Mouse (Mus musculus) MEL (cell line): Measurements from ENCODE around the gene Spock1. TPM values are rescaled to one million over a fixed set of nuclear protein-coding genes. Genes with fewer than 3 reads are reported as not detected.

ENCODE experiments used
- DNase-seq: peaks from one replicate; pipeline ENCODE4 v3.0.0; 2011; ENCODE audit warnings: low read depth, low spot score
- H3K27ac ChIP-seq: 2 replicates; pipeline ENCODE4 v1.5.1; 2012; ENCODE audit warnings: low read depth, mild to moderate bottlenecking, control low read depth, low read length, moderate library complexity; ENCODE audit not compliant: control insufficient read depth
- H3K27me3 ChIP-seq, 2 experiments: fragments of 150-350 bp in 1 of 2; sonication (generic) in 1 of 2; 2 replicates each; pipeline ENCODE4 v1.6.1; 2012; ENCODE audit warnings: low read length in 2 of 2, mild to moderate bottlenecking in 2 of 2, improper control_type of control experiment in 1 of 2, moderate library complexity in 1 of 2; ENCODE audit not compliant: insufficient read depth in 2 of 2, control insufficient read depth in 1 of 2
- H3K36me3 ChIP-seq, 2 experiments: 2 replicates each; pipeline ENCODE4 v1.6.1; 2012 to 2014; ENCODE audit warnings: low read length in 2 of 2, improper control_type of control experiment in 1 of 2, inconsistent platforms in 1 of 2, mild to moderate bottlenecking in 1 of 2; ENCODE audit not compliant: insufficient read depth in 2 of 2, control insufficient read depth in 1 of 2
- H3K4me1 ChIP-seq, 2 experiments: fragments of 150-350 bp in 1 of 2; sonication (generic) in 1 of 2; 2 replicates each; pipeline ENCODE4 v1.6.1; 2012; ENCODE audit warnings: low read length in 2 of 2, improper control_type of control experiment in 1 of 2, mild to moderate bottlenecking in 1 of 2; ENCODE audit not compliant: insufficient read depth in 2 of 2, control insufficient read depth in 1 of 2
- H3K4me3 ChIP-seq, 2 experiments: fragments of 150-350 bp in 1 of 2; sonication (generic) in 1 of 2; 2 replicates each; pipeline ENCODE4 v1.5.1; 2012; ENCODE audit warnings: low read depth in 2 of 2, low read length in 2 of 2, mild to moderate bottlenecking in 2 of 2, moderate library complexity in 2 of 2, control low read depth in 1 of 2, improper control_type of control experiment in 1 of 2; ENCODE audit not compliant: control insufficient read depth in 1 of 2, insufficient read depth in 1 of 2
- H3K79me2 ChIP-seq: 2 replicates; pipeline ENCODE4 v1.6.1; 2012; ENCODE audit warnings: mild to moderate bottlenecking, low read length, moderate library complexity; ENCODE audit not compliant: control insufficient read depth, poor library complexity, insufficient read depth
- H3K9ac ChIP-seq: 2 replicates; pipeline ENCODE4 v1.6.1; 2012; ENCODE audit warnings: low read depth, mild to moderate bottlenecking, control low read depth, low read length, moderate library complexity; ENCODE audit not compliant: control insufficient read depth, poor library complexity, severe bottlenecking
- H3K9me3 ChIP-seq: fragments of 150-350 bp; sonication (generic); replicated peaks from 2 replicates; pipeline ENCODE4 v1.6.1; 2012; ENCODE audit warnings: mild to moderate bottlenecking, low read length, improper control_type of control experiment, moderate library complexity; ENCODE audit not compliant: insufficient read depth
- BHLHE40 ChIP-seq: IDR thresholded peaks from 2 replicates; pipeline ENCODE4 v1.6.1; 2012; ENCODE audit warnings: low read depth, mild to moderate bottlenecking, inconsistent platforms, low read length, improper control_type of control experiment, borderline replicate concordance
- E2F4 ChIP-seq: IDR thresholded peaks from 2 replicates; pipeline ENCODE4 v1.6.1; 2011; ENCODE audit warnings: low read depth, low read length, improper control_type of control experiment, borderline replicate concordance
- ELF1 ChIP-seq: IDR thresholded peaks from 2 replicates; pipeline ENCODE4 v1.6.1; 2014; ENCODE audit warnings: low read depth, mild to moderate bottlenecking, inconsistent platforms, low read length, improper control_type of control experiment, moderate library complexity
- EP300 ChIP-seq, 2 experiments: IDR thresholded peaks; 2 replicates each; pipeline ENCODE4 v1.6.1; 2011; ENCODE audit warnings: improper control_type of control experiment in 2 of 2, low read length in 2 of 2, low read depth in 1 of 2, mild to moderate bottlenecking in 1 of 2
- ETS1 ChIP-seq: IDR thresholded peaks from 2 replicates; pipeline ENCODE4 v1.6.1; 2012; ENCODE audit warnings: low read depth, mild to moderate bottlenecking, inconsistent platforms, low read length, improper control_type of control experiment, moderate library complexity
- HCFC1 ChIP-seq: IDR thresholded peaks from 2 replicates; pipeline ENCODE4 v1.6.1; 2012; ENCODE audit warnings: low read depth, mild to moderate bottlenecking, inconsistent platforms, low read length, improper control_type of control experiment, moderate library complexity
- MAFK ChIP-seq: IDR thresholded peaks from 2 replicates; pipeline ENCODE4 v1.6.1; 2011; ENCODE audit warnings: low read depth, mild to moderate bottlenecking, low read length, improper control_type of control experiment, borderline replicate concordance
- MAX ChIP-seq: IDR thresholded peaks from 2 replicates; pipeline ENCODE4 v1.6.1; 2011; ENCODE audit warnings: low read length, improper control_type of control experiment
- MAZ ChIP-seq: IDR thresholded peaks from 2 replicates; pipeline ENCODE4 v1.6.1; 2012; ENCODE audit warnings: low read depth, mild to moderate bottlenecking, inconsistent platforms, low read length, improper control_type of control experiment
- MEF2A ChIP-seq: IDR thresholded peaks from 2 replicates; pipeline ENCODE4 v1.6.1; 2014; ENCODE audit warnings: low read depth, mild to moderate bottlenecking, inconsistent platforms, low read length, improper control_type of control experiment; ENCODE audit not compliant: poor library complexity, insufficient replicate concordance, severe bottlenecking; ENCODE audit errors: extremely low read depth
- MYC ChIP-seq: IDR thresholded peaks from 2 replicates; pipeline ENCODE4 v1.6.1; 2011; ENCODE audit warnings: low read depth, mild to moderate bottlenecking, low read length, improper control_type of control experiment, moderate library complexity
- NRF1 ChIP-seq: IDR thresholded peaks from 2 replicates; pipeline ENCODE4 v1.6.1; 2014; ENCODE audit warnings: low read depth, mild to moderate bottlenecking, inconsistent platforms, low read length, improper control_type of control experiment, moderate library complexity; ENCODE audit not compliant: poor library complexity, insufficient read depth, severe bottlenecking
- POLR2A ChIP-seq, 2 experiments: IDR thresholded peaks; 2 replicates each; pipeline ENCODE4 v1.6.1; 2011 to 2012; ENCODE audit warnings: low read length in 2 of 2, mild to moderate bottlenecking in 2 of 2, control low read depth in 1 of 2, improper control_type of control experiment in 1 of 2, low read depth in 1 of 2, moderate library complexity in 1 of 2; ENCODE audit not compliant: control insufficient read depth in 1 of 2, insufficient read depth in 1 of 2, poor library complexity in 1 of 2
- SIN3A ChIP-seq: IDR thresholded peaks from 2 replicates; pipeline ENCODE4 v1.6.1; 2012; ENCODE audit warnings: low read length, improper control_type of control experiment, inconsistent platforms
- SMC3 ChIP-seq: IDR thresholded peaks from 2 replicates; pipeline ENCODE4 v1.6.1; 2011; ENCODE audit warnings: low read depth, low read length, improper control_type of control experiment
- UBTF ChIP-seq: IDR thresholded peaks from 2 replicates; pipeline ENCODE4 v1.6.1; 2012; ENCODE audit warnings: low read depth, mild to moderate bottlenecking, inconsistent platforms, low read length, improper control_type of control experiment, moderate library complexity, borderline replicate concordance; ENCODE audit not compliant: insufficient read depth
- USF2 ChIP-seq, 2 experiments: IDR thresholded peaks; 2 replicates each; pipeline ENCODE4 v1.6.1; 2011 to 2012; ENCODE audit warnings: improper control_type of control experiment in 2 of 2, low read length in 2 of 2, borderline replicate concordance in 1 of 2, inconsistent platforms in 1 of 2, low read depth in 1 of 2, mild to moderate bottlenecking in 1 of 2; ENCODE audit not compliant: insufficient read depth in 1 of 2
- ZMIZ1 ChIP-seq: IDR thresholded peaks from 2 replicates; pipeline ENCODE4 v1.6.1; 2012; ENCODE audit warnings: low read depth, mild to moderate bottlenecking, inconsistent platforms, low read length, improper control_type of control experiment, moderate library complexity
- ZNF384 ChIP-seq: IDR thresholded peaks from 2 replicates; pipeline ENCODE4 v1.6.1; 2012; ENCODE audit warnings: low read depth, mild to moderate bottlenecking, inconsistent platforms, low read length, improper control_type of control experiment
- polyA plus RNA-seq, 2 experiments: library from polyadenylated mRNA; stranded (reverse) in 1 of 2; unstranded in 1 of 2; fragments of >175 nt in 1 of 2; fragments of >200 nt in 1 of 2; gene quantifications; 2 replicates each; pipeline versions ENCODE4 v1.2.1 to v1.2.4; 2012; ENCODE audit warnings: low replicate concordance in 2 of 2, low read depth in 1 of 2; ENCODE audit not compliant: insufficient read length in 2 of 2, insufficient read depth in 1 of 2, missing spikeins in 1 of 2
- total RNA-seq: library from RNA; depleted of rRNA; stranded (reverse); fragments of 300-350 nt; gene quantifications from 2 replicates; pipeline ENCODE4 v1.2.3, GENCODE M21; 2012

Gene Spock1
- total and polyA plus RNA-seq, 3 experiments, result not detected

DNA sequence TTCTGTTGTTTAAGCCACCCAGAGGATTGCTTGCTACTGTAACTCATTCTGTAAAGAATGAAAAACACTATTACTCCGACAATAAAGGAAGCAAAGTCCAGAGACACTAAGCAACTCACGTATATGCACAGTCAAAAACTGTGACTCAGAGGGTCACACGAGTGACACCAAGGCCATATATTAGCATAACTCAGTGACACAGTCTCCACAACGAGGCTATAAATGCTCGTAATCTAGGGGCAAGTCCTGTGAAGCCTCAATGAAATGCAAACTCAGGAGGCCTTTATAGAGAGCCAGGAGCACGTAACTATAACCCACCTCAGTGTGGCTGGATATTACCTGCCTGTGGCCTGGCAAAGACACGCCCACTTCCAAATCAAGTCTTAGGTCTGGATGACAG is 298.2 kb downstream of the Spock1 start:
- Histone ChIP-seq H3K4me3 (no peak overlapping the region), H3K9me3 (no peaks in the 10 kb centered on the region)
- TF ChIP-seq SIN3A (no peak), E2F4 (no peak), ELF1 (no peak), HCFC1 (no peak)

GRCm38 (mm10) chr13:57604437-57604836 is 303.7 kb downstream of the Spock1 start:
- Histone ChIP-seq H3K4me1 (no peaks in the 10 kb centered on the region), H3K27ac (no peak overlapping the region), H3K27me3 (no peaks in the 10 kb centered on the region), H3K4me3 (no peak overlapping the region), H3K36me3 (no peaks in the 10 kb centered on the region), H3K79me2 (no peaks in the 10 kb centered on the region), H3K9ac (no peak overlapping the region), H3K9me3 (no peaks in the 10 kb centered on the region)
- no peak for DNase-seq
- TF ChIP-seq SMC3, result no peak
- no peak for TF ChIP-seq ETS1
- TF ChIP-seq MEF2A, result no peak
- no peak for TF ChIP-seq NRF1
- TF ChIP-seq SIN3A, result no peak
- TF ChIP-seq ELF1, result no peak
- no peak for TF ChIP-seq UBTF
- no peak for TF ChIP-seq ZNF384
- TF ChIP-seq USF2 (IDR thresholded peaks at IDR 0.05; ENCODE audit: borderline replicate concordance in 1 of 2, insufficient read depth in 1 of 2, low read depth in 1 of 2, low read length in 2 of 2), result no peak
- no peak for TF ChIP-seq MYC

More for the DNA sequence above, 298.2 kb downstream of the Spock1 start:
- no peak for DNase-seq
- Histone ChIP-seq H3K36me3 (no peaks in the 10 kb centered on the region), H3K79me2 (no peaks in the 10 kb centered on the region), H3K9ac (no peak overlapping the region), H3K4me1 (no peaks in the 10 kb centered on the region), H3K27ac (no peak overlapping the region), H3K27me3 (no peaks in the 10 kb centered on the region)

DNA sequence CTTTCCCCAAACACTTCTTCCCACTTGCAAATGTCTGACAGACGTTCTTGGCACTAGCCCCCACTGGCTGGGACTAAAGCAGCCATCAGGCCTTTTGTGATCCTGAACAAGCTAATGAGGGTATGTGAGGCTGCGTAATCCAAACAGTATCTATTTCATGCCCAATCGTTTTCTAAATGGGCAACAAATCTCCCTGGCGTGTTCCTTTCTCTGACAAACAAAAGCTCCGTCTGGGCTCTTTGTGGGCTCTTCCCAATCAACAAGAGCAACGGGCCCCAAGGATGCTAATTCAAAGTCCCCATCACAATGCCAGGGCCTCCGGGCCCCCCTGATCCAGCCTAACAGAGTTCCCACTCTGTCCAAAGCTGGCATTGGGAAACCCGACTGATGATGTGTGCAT is 304.9 kb downstream of the Spock1 start:
- Histone ChIP-seq H3K4me3 (no peak overlapping the region), H3K36me3 (no peaks in the 10 kb centered on the region), H3K9ac (no peak overlapping the region), H3K27ac (no peak overlapping the region), H3K9me3 (no peaks in the 10 kb centered on the region), H3K79me2 (no peaks in the 10 kb centered on the region), H3K4me1 (no peaks in the 10 kb centered on the region), H3K27me3 (no peaks in the 10 kb centered on the region)
- no peak for TF ChIP-seq MAZ
- no peak for TF ChIP-seq MYC
- TF ChIP-seq POLR2A (IDR thresholded peaks at IDR 0.05; ENCODE audit: control insufficient read depth in 1 of 2, insufficient read depth in 1 of 2, low read depth in 1 of 2, low read length in 2 of 2, poor library complexity in 1 of 2), result no peak
- TF ChIP-seq MAFK, result no peak
- no peak for TF ChIP-seq USF2 (IDR thresholded peaks at IDR 0.05; ENCODE audit: borderline replicate concordance in 1 of 2, insufficient read depth in 1 of 2, low read depth in 1 of 2, low read length in 2 of 2)
- TF ChIP-seq BHLHE40, result no peak
- TF ChIP-seq HCFC1, result no peak
- TF ChIP-seq MAX, result no peak
- no peak for TF ChIP-seq E2F4
- TF ChIP-seq ZMIZ1, result no peak
- no peak for TF ChIP-seq EP300 (IDR thresholded peaks at IDR 0.05; ENCODE audit: low read depth in 1 of 2, low read length in 2 of 2)
- DNase-seq, result no peak
